Mouse (Mus musculus) ovary, postnatal 36 days (tissue): Measurements from ENCODE around the gene Btbd19.

ENCODE experiments used
- DNase-seq: peaks from one replicate; pipeline ENCODE4 v3.0.0; 2022; ENCODE audit warnings: low spot score, mixed read lengths

Gene Btbd19

DNA sequence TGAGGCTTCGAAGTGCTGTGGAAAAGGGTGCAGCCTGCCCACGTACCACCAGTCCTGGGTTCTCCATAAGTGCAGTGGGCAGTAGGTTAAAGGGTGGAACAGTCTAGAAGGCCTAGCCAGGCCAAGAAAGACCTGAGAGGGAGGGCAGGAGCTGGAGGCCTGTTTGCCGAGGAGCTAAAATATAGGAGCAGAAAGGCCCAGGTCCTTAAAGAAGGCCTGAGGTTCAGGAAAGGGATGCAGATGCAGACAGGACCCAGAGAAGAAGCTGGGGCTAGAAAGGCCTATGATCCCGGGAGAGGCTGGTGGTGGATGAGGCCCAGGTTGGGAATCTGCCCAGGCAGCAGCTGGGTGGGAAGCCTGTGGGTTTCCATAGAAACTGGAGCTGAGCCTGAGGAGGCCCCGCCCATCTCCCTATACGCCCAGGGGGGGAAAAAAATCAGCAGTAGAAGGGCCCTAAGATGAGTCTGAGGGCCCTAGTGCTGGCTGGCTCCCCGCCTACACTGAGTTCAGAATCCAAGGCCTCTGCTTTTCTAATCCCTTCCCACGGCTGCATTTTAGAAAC, at the start of gene Btbd19:
Btbd19 (minus strand) TSS at position 378 of the 562 bp plus-strand sequence.
- peak; percentile 62 for DNase-seq

GRCm38 (mm10) chr4:117169936-117170335, 44.4 kb upstream of the Btbd19 start:
- no peak for DNase-seq

DNA sequence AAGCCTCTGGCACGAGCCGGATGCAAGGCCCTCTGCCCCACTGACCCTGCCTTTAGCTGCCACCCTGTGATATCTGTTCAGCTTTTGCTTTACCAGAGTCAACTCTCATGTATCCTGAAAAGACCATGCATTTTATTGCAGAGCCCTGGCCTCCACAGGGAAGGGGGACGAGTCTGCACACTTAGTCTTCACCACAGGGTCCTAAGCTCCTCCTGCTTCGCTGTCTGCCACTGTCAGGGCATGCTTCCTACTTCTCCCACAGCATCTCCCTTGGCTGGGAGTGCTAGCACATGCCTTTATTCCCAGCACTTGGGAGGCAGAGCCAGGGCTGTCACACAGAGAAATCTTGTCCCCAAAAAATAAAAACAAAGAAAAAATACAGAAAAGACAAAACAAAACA, 35.7 kb upstream of the Btbd19 start:
- no peak for DNase-seq

DNA sequence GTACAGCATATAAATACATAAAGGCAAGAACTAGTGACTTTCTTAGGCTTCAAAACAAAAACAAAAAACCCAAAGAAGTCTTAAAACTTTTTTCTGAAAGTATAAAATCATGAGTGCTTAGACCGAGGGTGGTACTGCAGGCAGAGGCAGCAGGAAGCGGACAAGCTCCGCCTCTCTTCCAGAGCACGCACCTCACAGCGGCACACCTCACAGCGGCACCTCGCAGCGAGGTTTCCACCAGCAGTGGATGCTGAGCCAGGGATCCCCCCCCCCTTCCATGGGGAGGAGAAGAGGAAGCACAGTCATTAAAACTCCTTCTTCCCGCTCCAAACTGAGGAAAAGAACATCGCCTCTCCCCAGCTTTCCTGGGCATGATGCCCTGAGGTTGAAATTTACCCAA, 34.1 kb upstream of the Btbd19 start:
- no peak for DNase-seq

DNA sequence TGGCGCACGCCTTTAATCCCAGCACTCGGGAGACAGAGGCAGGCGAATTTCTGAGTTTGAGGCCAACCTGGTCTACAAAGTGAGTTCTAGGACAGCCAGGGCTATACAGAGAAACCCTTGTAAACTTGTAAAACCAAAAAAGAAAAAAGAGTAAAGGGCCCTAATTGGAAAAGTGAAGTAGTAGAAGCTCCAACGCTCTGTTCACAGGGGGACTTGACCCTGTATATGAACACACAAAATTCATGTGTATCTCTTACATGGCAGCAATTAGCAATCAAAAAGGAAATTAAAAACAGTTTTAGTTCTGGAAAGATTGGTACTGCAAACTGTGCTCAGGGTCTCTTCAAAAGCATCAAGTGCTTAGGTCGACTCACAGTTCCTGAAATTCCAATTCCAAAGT, 30.8 kb upstream of the Btbd19 start:
- DNase-seq, result no peak

- peak; percentile 86 for DNase-seq
Measured at GRCm38 (mm10) chr4:117155792-117156355, 30.3 kb upstream of the Btbd19 start, which contains the start of gene Rps8. Gene Rps8 (minus strand): TSS chr4:117156243.

- DNase-seq, result no peak
Measured at GRCm38 (mm10) chr4:117155020-117155791, 29.7 kb upstream of the Btbd19 start.

GRCm38 (mm10) chr4:117152714-117153113, 27.2 kb upstream of the Btbd19 start:
- DNase-seq, result no peak

DNA sequence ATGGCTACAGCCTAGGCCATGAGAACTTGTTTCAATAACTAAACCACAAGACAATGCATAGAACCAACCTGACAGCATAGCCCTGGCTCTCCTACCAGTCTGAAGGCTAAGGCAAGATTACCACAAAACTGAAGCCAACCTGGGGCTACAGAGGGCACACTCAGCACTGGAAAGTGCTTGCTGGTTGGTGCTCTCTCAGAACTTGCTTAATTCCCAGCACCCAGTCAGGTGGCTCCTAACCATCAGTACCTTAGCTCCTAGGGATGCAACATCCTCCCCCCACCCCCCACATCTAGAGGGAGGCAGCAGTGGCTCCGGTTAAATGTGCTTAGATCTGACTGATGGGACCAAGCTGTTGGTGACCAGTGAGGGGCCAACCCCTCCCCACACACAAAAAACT, 25.9 kb upstream of the Btbd19 start:
- DNase-seq, result no peak

DNA sequence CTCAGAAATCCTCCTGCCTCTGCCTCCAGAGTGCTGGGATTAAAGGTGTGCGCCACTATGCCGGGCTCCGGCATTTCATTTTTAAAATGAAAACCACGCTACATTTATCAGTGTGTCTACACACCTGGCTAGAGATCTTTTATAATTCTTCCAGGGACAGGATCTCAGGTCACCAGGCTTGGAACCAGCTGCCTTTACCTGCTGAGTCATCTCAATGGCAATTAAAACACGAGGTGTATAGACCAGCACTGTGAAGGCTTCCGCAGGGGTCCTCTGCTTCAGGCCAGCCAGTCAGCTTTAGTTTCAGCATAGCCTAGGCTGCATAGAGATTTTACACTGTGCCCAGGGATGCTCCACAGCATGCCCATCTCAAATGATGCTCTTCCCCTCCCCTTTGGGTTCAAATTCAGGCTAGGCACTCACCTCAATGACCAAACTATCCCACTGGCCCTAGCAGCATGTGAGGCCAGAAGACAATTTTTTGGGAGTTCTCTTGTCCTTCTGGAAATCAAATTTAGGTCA, 24.7 kb upstream of the Btbd19 start:
- no peak for DNase-seq

- DNase-seq, result no peak
Measured at GRCm38 (mm10) chr4:117149291-117150211, 24.0 kb upstream of the Btbd19 start.

GRCm38 (mm10) chr4:117148815-117149214, 23.3 kb upstream of the Btbd19 start:
- DNase-seq, result no peak

DNA sequence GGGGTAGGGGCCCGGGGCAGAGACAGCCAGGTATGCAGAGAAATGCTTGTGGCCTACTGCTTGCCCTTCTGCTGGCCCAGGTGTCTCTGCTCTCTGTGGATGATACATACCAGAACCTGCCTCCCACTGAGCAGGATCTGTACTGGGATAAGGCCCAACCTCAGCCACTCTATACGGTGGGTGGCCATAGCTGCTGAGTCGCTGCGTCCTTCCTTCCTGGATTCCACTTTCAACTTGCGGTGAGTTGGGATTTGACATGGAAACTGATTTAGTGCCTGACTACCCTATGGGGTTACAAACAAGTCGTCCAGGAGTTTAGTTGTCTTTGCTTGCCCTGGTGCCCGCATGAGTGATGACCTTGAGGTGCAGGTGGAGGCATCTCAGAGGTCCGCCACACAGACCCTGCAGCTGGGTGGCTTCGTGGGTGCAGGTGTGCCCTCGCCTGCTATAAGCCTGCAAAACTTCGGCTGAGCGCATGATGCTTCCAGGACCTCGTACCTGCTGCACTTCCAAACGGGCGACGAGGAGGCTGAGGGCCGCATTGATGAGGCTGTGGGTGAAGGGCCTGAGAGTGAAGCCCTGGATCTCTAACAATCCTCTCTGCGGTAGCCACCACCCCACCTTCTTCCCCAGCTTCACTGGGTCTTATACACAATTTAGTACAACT, 22.7 kb upstream of the Btbd19 start:
- no peak for DNase-seq

DNA sequence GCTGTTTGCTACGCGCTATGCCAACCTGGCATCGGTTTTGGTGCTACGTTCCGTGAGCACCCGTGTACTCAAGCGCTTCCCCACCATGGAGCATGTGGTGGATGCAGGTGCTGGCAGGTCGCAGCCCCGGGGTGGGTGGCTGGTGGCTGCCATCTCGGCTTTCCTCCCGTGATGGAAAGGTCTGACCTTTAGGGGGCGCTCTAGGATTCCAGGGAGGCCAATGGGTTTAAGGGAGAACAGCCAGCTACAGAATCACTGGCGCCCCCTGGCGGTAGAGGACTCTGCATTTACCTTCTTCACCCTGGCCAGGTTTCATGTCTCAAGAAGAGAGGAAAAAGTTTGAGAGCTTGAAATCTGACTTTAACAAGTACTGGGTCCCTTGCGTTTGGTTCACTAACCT, 20.7 kb upstream of the Btbd19 start:
- peak; percentile 86 for DNase-seq

DNA sequence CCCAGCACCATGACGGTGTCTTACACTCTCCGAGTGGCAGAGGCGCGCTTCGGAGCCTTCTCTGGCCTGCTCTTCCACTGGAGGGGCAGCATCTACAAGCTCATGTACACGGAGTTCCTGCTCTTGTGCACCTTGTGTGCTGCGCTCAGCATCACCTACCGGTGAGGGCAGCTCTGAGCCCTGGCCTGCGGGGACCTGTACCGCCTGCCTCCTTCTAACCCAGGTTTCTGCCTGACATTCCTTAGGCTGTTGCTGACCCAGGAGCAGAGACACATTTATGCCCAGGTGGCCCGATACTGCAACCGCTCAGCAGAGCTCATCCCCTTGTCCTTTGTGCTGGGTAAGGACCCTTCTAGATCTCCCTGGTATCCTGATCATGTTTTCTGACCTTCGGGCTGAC, 19.7 kb upstream of the Btbd19 start:
- no peak for DNase-seq

DNA sequence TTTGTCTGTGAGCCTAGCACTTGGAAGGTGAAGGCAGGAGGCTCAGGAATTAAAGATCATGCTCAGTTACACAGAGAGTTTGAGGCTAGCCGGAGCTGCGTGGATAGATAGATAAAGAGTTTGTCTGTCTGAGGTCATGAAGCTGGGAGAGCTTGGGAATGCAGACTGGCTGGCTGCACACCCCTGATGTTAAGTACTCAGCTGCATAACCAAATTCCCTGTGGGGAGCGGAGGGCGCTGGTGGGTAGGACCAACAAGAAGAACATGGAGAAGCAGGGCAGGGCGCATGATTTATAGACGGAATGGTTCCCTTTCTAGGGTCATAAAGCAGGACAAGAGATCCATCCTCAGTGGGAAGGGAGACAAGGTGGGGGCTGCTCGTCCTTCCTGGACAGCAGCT, 17.5 kb upstream of the Btbd19 start:
- no peak for DNase-seq

DNA sequence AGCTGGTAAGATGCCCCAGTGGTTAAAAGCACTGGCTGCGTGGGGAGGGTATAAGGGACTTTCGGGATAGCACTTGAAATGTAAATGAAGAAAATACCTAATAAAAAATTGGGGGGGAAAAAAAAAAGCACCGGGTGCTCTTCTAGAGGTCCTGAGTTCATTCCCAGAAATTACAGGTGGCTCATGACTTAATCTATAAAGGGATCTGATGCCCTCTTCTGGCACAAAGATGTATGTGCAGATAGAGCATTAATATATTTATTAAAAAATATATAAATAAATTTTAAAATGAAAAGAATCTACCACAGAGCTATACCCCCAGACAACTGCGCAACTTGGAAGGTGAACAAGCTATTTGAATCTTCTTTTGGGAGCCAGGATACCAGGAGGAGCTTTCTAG, 15.1 kb upstream of the Btbd19 start:
- no peak for DNase-seq

DNA sequence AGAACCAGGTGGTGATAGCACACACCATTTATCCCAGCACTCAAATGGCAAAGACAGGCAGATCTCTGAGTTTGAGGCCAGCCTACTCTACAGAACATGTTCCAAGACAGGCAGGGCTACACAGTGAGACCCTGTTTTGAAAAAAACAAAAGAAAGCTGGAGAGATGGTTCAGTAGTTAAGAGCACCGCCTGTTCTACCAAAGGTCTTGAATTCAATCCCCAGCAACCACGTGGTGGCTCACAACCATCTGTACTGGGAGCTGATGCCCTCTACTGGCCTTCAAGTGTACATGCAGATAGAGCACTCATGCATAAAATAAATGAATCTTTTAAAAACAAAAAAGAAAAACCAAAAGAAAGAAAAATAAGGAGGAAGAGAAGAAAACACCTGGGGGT, 13.7 kb upstream of the Btbd19 start:
- DNase-seq, result no peak

GRCm38 (mm10) chr4:117138295-117139216, 13.0 kb upstream of the Btbd19 start:
- no peak for DNase-seq

GRCm38 (mm10) chr4:117136034-117136433, 10.5 kb upstream of the Btbd19 start:
- DNase-seq, result no peak

GRCm38 (mm10) chr4:117134601-117134995, 9.1 kb upstream of the Btbd19 start:
- no peak for DNase-seq
